Mouse (Mus musculus) CH12.LX (cell line): ENCODE results near the gene Zfp771. TPM values are rescaled to one million over a fixed set of nuclear protein-coding genes. Genes with fewer than 3 reads are reported as not detected.

ENCODE experiments used
- DNase-seq: peaks from one replicate; pipeline ENCODE4 v3.0.0-alpha.2; 2013; ENCODE audit errors: extremely low read depth
- H3K27ac ChIP-seq: 2 replicates; pipeline ENCODE4 v1.5.1; 2012; ENCODE audit warnings: low read depth, mild to moderate bottlenecking, control low read depth, moderate library complexity; ENCODE audit not compliant: insufficient read depth
- H3K27me3 ChIP-seq: replicated peaks from 2 replicates; pipeline ENCODE3; 2012; ENCODE audit warnings: inconsistent platforms
- H3K36me3 ChIP-seq, 2 experiments: replicated peaks in 1 of 2; 2 replicates each; pipeline versions ENCODE3 to v1.6.1; 2012; ENCODE audit warnings: inconsistent platforms in 1 of 2, low read length in 1 of 2, mild to moderate bottlenecking in 1 of 2, mixed read lengths in 1 of 2, moderate library complexity in 1 of 2; ENCODE audit not compliant: control insufficient read depth in 1 of 2, insufficient read depth in 1 of 2
- H3K4me1 ChIP-seq, 2 experiments: 2 replicates each; pipeline ENCODE4 v1.6.1; 2012; ENCODE audit warnings: inconsistent platforms in 1 of 2, moderate library complexity in 1 of 2; ENCODE audit not compliant: insufficient read depth in 2 of 2, control insufficient read depth in 1 of 2
- H3K4me2 ChIP-seq: 2 replicates; pipeline ENCODE4 v1.6.1; 2012; ENCODE audit warnings: low read depth, mild to moderate bottlenecking, control low read depth; ENCODE audit not compliant: poor library complexity, insufficient read depth, severe bottlenecking
- H3K4me3 ChIP-seq, 3 experiments: fragments of 150-350 bp in 1 of 3; sonication (generic) in 1 of 3; replicated peaks in 1 of 3; 2 replicates each; pipeline versions ENCODE3 to v1.5.1; 2011 to 2012; ENCODE audit warnings: low read depth in 2 of 3, low read length in 2 of 3, mild to moderate bottlenecking in 2 of 3, moderate library complexity in 2 of 3, control low read depth in 1 of 3, improper control_type of control experiment in 1 of 3, inconsistent platforms in 1 of 3, mixed read lengths in 1 of 3; ENCODE audit not compliant: poor library complexity in 1 of 3
- H3K79me2 ChIP-seq: replicated peaks from 2 replicates; pipeline ENCODE4 v1.6.1; 2012; ENCODE audit warnings: mild to moderate bottlenecking, moderate library complexity; ENCODE audit not compliant: control insufficient read depth, poor library complexity, insufficient read depth, severe bottlenecking; ENCODE audit errors: extremely low read depth
- H3K9ac ChIP-seq: 2 replicates; pipeline ENCODE4 v1.6.1; 2012; ENCODE audit warnings: low read depth, mild to moderate bottlenecking, control low read depth, moderate library complexity; ENCODE audit not compliant: insufficient read depth
- H3K9me3 ChIP-seq: replicated peaks from 2 replicates; pipeline ENCODE3; 2012; ENCODE audit warnings: low read length, inconsistent platforms, mixed read lengths
- BHLHE40 ChIP-seq: IDR thresholded peaks from 2 replicates; pipeline ENCODE4 v1.6.1; 2011; ENCODE audit warnings: mild to moderate bottlenecking, low read depth, low read length, improper control_type of control experiment
- CHD1 ChIP-seq: IDR thresholded peaks from 2 replicates; pipeline ENCODE4 v1.6.1; 2012; ENCODE audit warnings: low read depth, low read length, improper control_type of control experiment, inconsistent platforms
- CTCF ChIP-seq, 2 experiments: IDR thresholded peaks in 1 of 2; conservative IDR thresholded peaks in 1 of 2; 2 replicates each; pipeline ENCODE4 v1.5.1; 2011 to 2012; ENCODE audit warnings: low read depth in 2 of 2, low read length in 2 of 2, improper control_type of control experiment in 1 of 2, inconsistent platforms in 1 of 2, mild to moderate bottlenecking in 1 of 2, moderate library complexity in 1 of 2
- EP300 ChIP-seq: IDR thresholded peaks from 2 replicates; pipeline ENCODE4 v1.6.1; 2011; ENCODE audit warnings: low read length, improper control_type of control experiment
- ETS1 ChIP-seq: conservative IDR thresholded peaks from 2 replicates; pipeline ENCODE4 v1.6.1; 2012; ENCODE audit warnings: low read depth, mild to moderate bottlenecking, inconsistent platforms, low read length, improper control_type of control experiment, moderate library complexity
- GABPA ChIP-seq: IDR thresholded peaks from 2 replicates; pipeline ENCODE4 v1.6.1; 2012; ENCODE audit warnings: low read depth, low read length, improper control_type of control experiment, inconsistent platforms; ENCODE audit not compliant: insufficient replicate concordance
- HCFC1 ChIP-seq: IDR thresholded peaks from 2 replicates; pipeline ENCODE4 v1.6.1; 2012; ENCODE audit warnings: low read depth, mild to moderate bottlenecking, inconsistent platforms, low read length, improper control_type of control experiment
- IRF4 ChIP-seq: IDR thresholded peaks from 2 replicates; pipeline ENCODE4 v1.6.1; 2014; ENCODE audit warnings: low read depth, mild to moderate bottlenecking, inconsistent platforms, low read length, improper control_type of control experiment
- JUND ChIP-seq: conservative IDR thresholded peaks from 2 replicates; pipeline ENCODE4 v1.6.1; 2011; ENCODE audit warnings: low read depth, low read length, improper control_type of control experiment
- MAFK ChIP-seq: IDR thresholded peaks from 2 replicates; pipeline ENCODE4 v1.6.1; 2011; ENCODE audit warnings: low read length, improper control_type of control experiment; ENCODE audit not compliant: insufficient replicate concordance
- MEF2A ChIP-seq: IDR thresholded peaks from 2 replicates; pipeline ENCODE4 v1.6.1; 2014; ENCODE audit warnings: low read depth, mild to moderate bottlenecking, inconsistent platforms, low read length, improper control_type of control experiment, borderline replicate concordance
- MXI1 ChIP-seq: IDR thresholded peaks from 2 replicates; pipeline ENCODE4 v1.6.1; 2011; ENCODE audit warnings: mild to moderate bottlenecking, low read depth, low read length, improper control_type of control experiment
- NELFE ChIP-seq: IDR thresholded peaks from 2 replicates; pipeline ENCODE4 v1.6.1; 2011; ENCODE audit warnings: low read depth, low read length, improper control_type of control experiment
- PAX5 ChIP-seq: IDR thresholded peaks from 2 replicates; pipeline ENCODE4 v1.6.1; 2012; ENCODE audit warnings: low read length, inconsistent platforms, mixed read lengths
- POLR2AphosphoS2 ChIP-seq: IDR thresholded peaks from 2 replicates; pipeline ENCODE4 v1.6.1; 2011; ENCODE audit warnings: low read depth, low read length, improper control_type of control experiment
- RAD21 ChIP-seq: IDR thresholded peaks from 2 replicates; pipeline ENCODE4 v1.6.1; 2011; ENCODE audit warnings: low read depth, mild to moderate bottlenecking, low read length, improper control_type of control experiment, moderate library complexity
- RCOR1 ChIP-seq: conservative IDR thresholded peaks from 2 replicates; pipeline ENCODE4 v1.6.1; 2012; ENCODE audit warnings: low read depth, mild to moderate bottlenecking, inconsistent platforms, low read length, improper control_type of control experiment
- TBP ChIP-seq: conservative IDR thresholded peaks from 2 replicates; pipeline ENCODE4 v1.6.1; 2011; ENCODE audit warnings: low read depth, low read length, improper control_type of control experiment
- UBTF ChIP-seq: IDR thresholded peaks from 2 replicates; pipeline ENCODE4 v1.6.1; 2012; ENCODE audit warnings: low read depth, mild to moderate bottlenecking, inconsistent platforms, low read length, improper control_type of control experiment, moderate library complexity
- USF1 ChIP-seq: IDR thresholded peaks from 2 replicates; pipeline ENCODE4 v1.6.1; 2014; ENCODE audit warnings: low read depth, mild to moderate bottlenecking, inconsistent platforms, low read length, improper control_type of control experiment
- USF2 ChIP-seq: conservative IDR thresholded peaks from 2 replicates; pipeline ENCODE4 v1.6.1; 2011; ENCODE audit warnings: low read depth, low read length, improper control_type of control experiment
- ZKSCAN1 ChIP-seq: IDR thresholded peaks from 2 replicates; pipeline ENCODE4 v1.6.1; 2012; ENCODE audit warnings: low read depth, inconsistent platforms, low read length, improper control_type of control experiment, borderline replicate concordance
- ZMIZ1 ChIP-seq: IDR thresholded peaks from 2 replicates; pipeline ENCODE4 v1.6.1; 2012; ENCODE audit warnings: low read depth, mild to moderate bottlenecking, inconsistent platforms, low read length, improper control_type of control experiment
- dilution Hi-C: fragments of 300-500 bp; cut with MboI; formaldehyde crosslinking; loops from 2 replicates; pipeline ENCODE4 v1.14.3; 2020; ENCODE audit warnings: low sequenced_read_pairs; ENCODE audit not compliant: extremely low pct_unique_long_range_greater_than_20kb, extremely low pct_ligation_motif_present
- in situ Hi-C: fragments of 300-500 bp; cut with MboI; formaldehyde crosslinking; loops from 3 replicates; pipeline ENCODE4 v1.14.3; 2019; ENCODE audit warnings: low sequenced_read_pairs, low pct_ligation_motif_present, low pct_unique_long_range_greater_than_20kb, mixed read lengths
- polyA plus RNA-seq: library from polyadenylated mRNA; unstranded; fragments of >175 nt; gene quantifications from 2 replicates; pipeline ENCODE4 v1.2.1, GENCODE M21; 2012; ENCODE audit warnings: low read depth; ENCODE audit not compliant: insufficient read length
- total RNA-seq, 2 experiments: library from RNA; depleted of rRNA; stranded (reverse); fragments of 300-350 nt in 1 of 2; fragments of >200 nt in 1 of 2; gene quantifications; 2 replicates each; pipeline ENCODE4 v1.2.3; 2012 to 2014

Gene Zfp771
- total and polyA plus RNA-seq, 3 experiments, result 26.5 to 35.5 (median 27.0) TPM

GRCm38 (mm10) chr7:127207374-127208294 is 36.4 kb upstream of the Zfp771 start:
- Histone ChIP-seq H3K4me3 (peak overlapping the region; percentile 68 to 90 (median 79)), H3K4me1 (peaks cover 8 to 32% of the 10 kb centered on the region in 2 experiments), H3K27ac (peak overlapping the region; percentile 31), H3K27me3 (no peaks in the 10 kb centered on the region), H3K79me2 (peaks cover 35% of the 10 kb centered on the region), H3K36me3 (peaks cover 14 to 26% of the 10 kb centered on the region in 2 experiments), H3K4me2 (peak overlapping the region; percentile 91), H3K9ac (peak overlapping the region; percentile 85), H3K9me3 (no peaks in the 10 kb centered on the region)
- in situ Hi-C loops, result no loop called here
- DNase-seq, result no peak
- dilution Hi-C loops, result no loop called here
- no peak for TF ChIP-seq PAX5
- no peak for TF ChIP-seq RCOR1
- TF ChIP-seq ETS1, result no peak
- TF ChIP-seq UBTF, result 0 out of 2 replicates have a peak, but pooled peaks have one; percentile 17
- TF ChIP-seq MXI1, result peak; percentile 35; the same call in 1 of the 2 replicates
- TF ChIP-seq NELFE, result no peak
- TF ChIP-seq BHLHE40, result no peak
- no peak for TF ChIP-seq GABPA
- TF ChIP-seq MAFK, result no peak

DNA sequence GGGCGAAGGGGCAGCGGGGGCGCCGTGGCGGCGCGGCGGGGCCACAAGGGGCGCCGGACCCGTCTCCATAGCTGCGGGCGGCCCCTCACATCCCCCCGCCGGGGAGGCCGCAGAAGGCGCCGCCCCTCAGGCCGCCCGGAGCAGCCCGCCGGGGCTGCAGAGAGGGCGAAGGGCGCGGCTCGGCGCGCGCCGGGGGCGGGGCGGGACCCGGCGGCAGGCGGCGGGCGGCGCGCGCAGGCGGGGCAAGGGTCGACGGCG is 35.9 kb upstream of the Zfp771 start, which contains the start of gene Tbc1d10b:
TSS of gene Tbc1d10b (minus strand) at position 174 of the 258 bp plus-strand sequence.
- DNase-seq, result no peak
- dilution Hi-C loops, result no loop called here
- Histone ChIP-seq H3K79me2 (peaks cover 35% of the 10 kb centered on the region), H3K27me3 (no peaks in the 10 kb centered on the region), H3K9ac (peak within 1 kb of the TSS; percentile 85), H3K4me2 (peak within 1 kb of the TSS; percentile 91), H3K4me1 (peaks cover 8 to 36% of the 10 kb centered on the region in 2 experiments), H3K9me3 (no peaks in the 10 kb centered on the region), H3K36me3 (peaks cover 9 to 26% of the 10 kb centered on the region in 2 experiments), H3K4me3 (peak within 1 kb of the TSS; percentile 68 to 90 (median 79)), H3K27ac (peak within 1 kb of the TSS; percentile 51)
- in situ Hi-C loops, result no loop called here
- TF ChIP-seq RAD21 (no peak), USF2 (no peak), IRF4 (no peak), UBTF (no peak), EP300 (no peak), TBP (no peak), ZKSCAN1 (no peak), ETS1 (no peak), POLR2AphosphoS2 (no peak), ZMIZ1 (no peak), CTCF (conservative IDR thresholded peaks at IDR 0.05 in 1 of 2, IDR thresholded peaks at IDR 0.05 in 1 of 2; ENCODE audit: low read depth in 2 of 2, low read length in 2 of 2) (no peak), HCFC1 (no peak), JUND (no peak), USF1 (no peak), MEF2A (no peak), CHD1 (no peak)
